Comparison of ENCODE assay signal across 8 mouse cellular contexts in genomic region chr9:41582171-41582570, GRCm38 (mm10).
DNase-seq lines count a peak whose midpoint lies in the region; ATAC-seq and TF ChIP-seq lines count a peak whose summit lies in the region.

No protein-coding gene starts in this region.

- peak overlapping the region; percentile 75 for H3K4me2 ChIP-seq in embryonic facial prominence, embryonic 13.5 days
- H3K4me2 ChIP-seq in hindbrain, embryonic 16.5 days (ENCODE audit: low read length) = peak overlapping the region; percentile 39
- H3K4me2 ChIP-seq in neural tube, embryonic 14.5 days (ENCODE audit: low read depth, low read length) = peak overlapping the region; percentile 86

- H3K27ac ChIP-seq in layer of hippocampus, adult 2 months = peak overlapping the region; percentile 79
- peak overlapping the region; percentile 100 for H3K27ac ChIP-seq in embryonic facial prominence, embryonic 13.5 days
- H3K27ac ChIP-seq in hindbrain, embryonic 16.5 days (ENCODE audit: low read depth, low read length) = peak overlapping the region; percentile 95
- H3K27ac ChIP-seq in neural tube, embryonic 14.5 days (ENCODE audit: low read depth, low read length) = peak overlapping the region; percentile 99

- peak overlapping the region; percentile 65 for H3K4me3 ChIP-seq in layer of hippocampus, adult 2 months
- peak overlapping the region; percentile 72 for H3K4me3 ChIP-seq in embryonic facial prominence, embryonic 13.5 days
- H3K4me3 ChIP-seq in hindbrain, embryonic 16.5 days (ENCODE audit: low read length) = peak overlapping the region; percentile 64
- peak overlapping the region; percentile 89 for H3K4me3 ChIP-seq in neural tube, embryonic 14.5 days (ENCODE audit: low read depth, low read length)

- TF ChIP-seq CTCF in layer of hippocampus, adult 2 months (conservative IDR thresholded peaks at IDR 0.05) = no peak

- no peak for DNase-seq in layer of hippocampus, adult 2 months (ENCODE audit: low spot score in 2 of 2)
- DNase-seq in layer of hippocampus, adult 11-12 months (ENCODE audit: low spot score) = no peak
- no peak for DNase-seq in yolk sac, embryonic 10.5 days (ENCODE audit: low spot score)
- DNase-seq in testis, postnatal 14 days (ENCODE audit: low spot score) = no peak

- WGBS in embryonic facial prominence, embryonic 13.5 days = 3% methylated on average over 8 of the region's 8 CpGs
- 9% methylated on average over 8 of the region's 8 CpGs for WGBS in hindbrain, embryonic 16.5 days
- 17% methylated on average over 8 of the region's 8 CpGs for WGBS in neural tube, embryonic 14.5 days

- peak; percentile 26; the same call in 1 of the 2 replicates for ATAC-seq in embryonic facial prominence, embryonic 13.5 days (ENCODE audit: insufficient number of reproducible peaks, insufficient read depth, low FRiP score, low TSS enrichment, low read depth)
- no peak for ATAC-seq in hindbrain, embryonic 16.5 days
- ATAC-seq in neural tube, embryonic 14.5 days (ENCODE audit: low read depth) = 0 out of 2 replicates have a peak, but pooled peaks have one; percentile 7
- no peak for ATAC-seq in erythroblast, adult 5-6 weeks (replicated peaks; ENCODE audit: low FRiP score, poor library complexity, severe bottlenecking)

- peak overlapping the region; percentile 96 for H3K9ac ChIP-seq in embryonic facial prominence, embryonic 13.5 days
- H3K9ac ChIP-seq in hindbrain, embryonic 16.5 days (ENCODE audit: low read depth, low read length) = peak overlapping the region; percentile 86
- H3K9ac ChIP-seq in neural tube, embryonic 14.5 days (replicated peaks; ENCODE audit: low read depth, low read length) = peak overlapping the region; percentile 100

- peaks cover 31% of the 10 kb centered on the region for H3K4me1 ChIP-seq in embryonic facial prominence, embryonic 13.5 days
- H3K4me1 ChIP-seq in hindbrain, embryonic 16.5 days (ENCODE audit: control insufficient read depth, insufficient read depth, low read depth, low read length) = peaks cover 6% of the 10 kb centered on the region; the same call in 1 of the 2 replicates
- H3K4me1 ChIP-seq in neural tube, embryonic 14.5 days (ENCODE audit: control insufficient read depth, insufficient read depth, low read length) = peaks cover 21% of the 10 kb centered on the region

- H3K27me3 ChIP-seq in embryonic facial prominence, embryonic 13.5 days = no peaks in the 10 kb centered on the region
- no peaks in the 10 kb centered on the region for H3K27me3 ChIP-seq in hindbrain, embryonic 16.5 days (replicated peaks; ENCODE audit: control insufficient read depth, insufficient read depth, low read length)
- no peaks in the 10 kb centered on the region for H3K27me3 ChIP-seq in neural tube, embryonic 14.5 days (ENCODE audit: control insufficient read depth, insufficient read depth, low read length)

- 0 out of 2 replicates have a peak, but pooled peaks cover 7% of the 10 kb centered on the region for H3K36me3 ChIP-seq in embryonic facial prominence, embryonic 13.5 days
- H3K36me3 ChIP-seq in hindbrain, embryonic 16.5 days (ENCODE audit: control insufficient read depth, insufficient read depth, low read length) = no peaks in the 10 kb centered on the region
- peaks cover 6% of the 10 kb centered on the region; the same call in 1 of the 2 replicates for H3K36me3 ChIP-seq in neural tube, embryonic 14.5 days (ENCODE audit: control insufficient read depth, insufficient read depth, low read length)

- H3K9me3 ChIP-seq in embryonic facial prominence, embryonic 13.5 days = no peaks in the 10 kb centered on the region
- no peaks in the 10 kb centered on the region for H3K9me3 ChIP-seq in hindbrain, embryonic 16.5 days (ENCODE audit: control insufficient read depth, low read length)
- no peaks in the 10 kb centered on the region for H3K9me3 ChIP-seq in neural tube, embryonic 14.5 days (ENCODE audit: control insufficient read depth, low read length)

Comparison
In these comparisons a context has a peak if more than half of its experiments do, and no peak if none do; other contexts are left out.
1. ATAC-seq: peak in embryonic facial prominence, embryonic 13.5 days (single experiment) and neural tube, embryonic 14.5 days (single experiment); none in hindbrain, embryonic 16.5 days (single experiment) and erythroblast, adult 5-6 weeks (single experiment).
2. Peak in every context shown above with its lines, with median percentiles within 50 percentile points of each other: H3K27ac ChIP-seq, H3K4me3 ChIP-seq, H3K4me2 ChIP-seq and H3K9ac ChIP-seq.